Mouse (Mus musculus): ENCODE measurements around the gene Btbd35f24. TPM values are rescaled to one million over a fixed set of nuclear protein-coding genes. Genes with fewer than 3 reads are reported as not detected.

Btbd35f24 gene
- total RNA-seq (2023), result not detected

DNA sequence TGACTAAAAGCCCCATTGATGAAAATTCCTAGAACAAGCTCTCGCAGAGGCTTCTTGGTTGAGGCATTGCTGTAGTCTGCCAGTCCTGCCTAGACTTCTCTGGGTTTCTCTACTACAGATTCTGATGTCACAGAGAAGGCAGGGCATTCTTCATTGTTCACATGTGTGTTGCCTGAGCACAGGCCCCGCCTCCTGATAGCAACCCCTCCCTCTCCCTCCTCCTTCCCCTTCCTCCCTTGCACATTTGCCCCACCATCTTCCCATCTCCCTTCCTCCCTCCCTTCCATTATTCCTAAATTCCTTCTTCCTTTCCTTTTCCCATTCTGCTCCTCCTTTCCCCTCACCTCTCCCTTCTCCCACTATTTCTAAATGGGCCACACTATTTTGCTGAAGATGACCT lies at the start of gene Btbd35f24:
Gene Btbd35f24, minus strand, starts transcription at position 101 of the 400 bp plus-strand sequence.

Other genes with a start within 250 kb of the Btbd35f24 start
- not detected for gene Btbd35f23, start 119.0 kb downstream of the Btbd35f24 start, total RNA-seq (2023)
- not detected for gene Btbd35f11, start 247.9 kb upstream of the Btbd35f24 start, total RNA-seq (2023)

All from CD8-positive naive resting alpha-beta T cell, adult 57 days (primary cell).